Mouse (Mus musculus) myocyte (in vitro differentiated cells): ENCODE results near the gene Abcc1.

Experiments
- MYOG ChIP-seq, 3 experiments: IDR thresholded peaks; one replicate each; pipeline ENCODE4 v1.6.1; 2011; ENCODE audit warnings: control low read depth in 2 of 3, low read depth in 2 of 3, mild to moderate bottlenecking in 2 of 3; ENCODE audit not compliant: insufficient read length in 2 of 3, control insufficient read depth in 1 of 3, insufficient read depth in 1 of 3
- POLR2A ChIP-seq: IDR thresholded peaks from one replicate; pipeline ENCODE4 v1.6.1; 2011; ENCODE audit warnings: low read depth, mild to moderate bottlenecking, control low read depth, moderate library complexity; ENCODE audit not compliant: insufficient read length
- TCF12 ChIP-seq: IDR thresholded peaks from one replicate; pipeline ENCODE4 v1.6.1; 2011; ENCODE audit warnings: mild to moderate bottlenecking, control low read depth; ENCODE audit not compliant: poor library complexity, insufficient read depth, severe bottlenecking

GRCm38 (mm10) chr16:14468841-14469240 lies 107.5 kb downstream of the Abcc1 start:
- TF ChIP-seq POLR2A, result no peak
- no peak for TF ChIP-seq MYOG (IDR thresholded peaks at IDR 0.05; ENCODE audit: control insufficient read depth in 1 of 3, insufficient read depth in 1 of 3, insufficient read length in 2 of 3, low read depth in 2 of 3)
- no peak for TF ChIP-seq TCF12
